Mouse (Mus musculus): ENCODE measurements around the gene Scyl1.

GRCm38 (mm10) chr19:5742241-5742641, 29.0 kb downstream of the Scyl1 start:
- no peak for TF ChIP-seq POLR2A (IDR thresholded peaks at IDR 0.05; ENCODE audit: low read depth, low read length)
- TF ChIP-seq CTCF (IDR thresholded peaks at IDR 0.05; ENCODE audit: extremely low read depth, insufficient read depth, insufficient read length, insufficient replicate concordance), result no peak
